Mouse (Mus musculus): ENCODE measurements around the gene Cldn11. TPM values are rescaled to one million over a fixed set of nuclear protein-coding genes. Genes with fewer than 3 reads are reported as not detected.

Cldn11 gene
- total and polyA plus RNA-seq, 2 experiments from 2014 or later = 71.0 to 80.1 TPM

GRCm38 (mm10) chr3:31190342-31190741, 40.6 kb downstream of the Cldn11 start:
- peaks cover 4% of the 10 kb centered on the region; the same call in 1 of the 2 replicates for H3K9me3 ChIP-seq (ENCODE audit: low read length)
- no peak for ATAC-seq
- H3K27me3 ChIP-seq (ENCODE audit: insufficient read depth, low read length) = no peaks in the 10 kb centered on the region
- DNase-seq (ENCODE audit: low spot score) = no peak
- H3K36me3 ChIP-seq (ENCODE audit: insufficient read depth, low read length) = no peaks in the 10 kb centered on the region
- WGBS = 89% methylated on average over 7 of the region's 7 CpGs
- H3K9ac ChIP-seq (replicated peaks; ENCODE audit: low read length) = no peak overlapping the region
- TF ChIP-seq CTCF (IDR thresholded peaks at IDR 0.05; ENCODE audit: low read depth) = no peak
- H3K4me3 ChIP-seq (ENCODE audit: low read length) = no peak overlapping the region
- H3K27ac ChIP-seq = no peak overlapping the region
- H3K4me1 ChIP-seq (ENCODE audit: insufficient read depth, low read length) = no peaks in the 10 kb centered on the region; the same call in 1 of the 2 replicates
- H3K4me2 ChIP-seq (ENCODE audit: low read depth, low read length) = no peak overlapping the region

DNA sequence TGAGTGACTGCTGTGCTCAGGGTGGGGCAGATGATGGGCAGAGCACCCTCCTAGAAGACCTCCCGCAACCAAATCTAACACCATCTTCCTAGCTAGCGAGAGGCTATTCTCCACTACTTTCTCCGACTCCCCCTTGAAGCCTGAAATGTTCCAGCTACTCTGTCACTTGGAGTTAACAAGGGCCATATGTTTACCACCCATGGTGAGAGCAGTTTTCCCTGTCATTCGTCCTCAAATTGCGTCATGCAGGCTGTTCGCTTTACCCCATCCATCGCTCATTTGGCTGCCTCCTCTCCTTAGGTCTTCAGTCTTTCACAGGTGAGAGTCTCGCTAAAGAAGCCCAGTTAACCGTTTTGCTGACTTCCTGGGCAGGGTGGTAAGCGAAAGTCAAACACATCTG, 41.7 kb downstream of the Cldn11 start:
- TF ChIP-seq CTCF (IDR thresholded peaks at IDR 0.05; ENCODE audit: low read depth) = no peak
- DNase-seq (ENCODE audit: low spot score) (peak; percentile 31), ATAC-seq (no peak)
- Histone ChIP-seq H3K4me1 (ENCODE audit: insufficient read depth, low read length) (no peaks in the 10 kb centered on the region; the same call in 1 of the 2 replicates), H3K9ac (replicated peaks; ENCODE audit: low read length) (no peak overlapping the region), H3K36me3 (ENCODE audit: insufficient read depth, low read length) (no peaks in the 10 kb centered on the region), H3K4me3 (ENCODE audit: low read length) (no peak overlapping the region), H3K9me3 (ENCODE audit: low read length) (peaks cover 4% of the 10 kb centered on the region; the same call in 1 of the 2 replicates), H3K4me2 (ENCODE audit: low read depth, low read length) (no peak overlapping the region), H3K27ac (no peak overlapping the region), H3K27me3 (ENCODE audit: insufficient read depth, low read length) (no peaks in the 10 kb centered on the region)
- whole genome bisulfite sequencing = 65% methylated on average over 10 of the region's 10 CpGs

DNA sequence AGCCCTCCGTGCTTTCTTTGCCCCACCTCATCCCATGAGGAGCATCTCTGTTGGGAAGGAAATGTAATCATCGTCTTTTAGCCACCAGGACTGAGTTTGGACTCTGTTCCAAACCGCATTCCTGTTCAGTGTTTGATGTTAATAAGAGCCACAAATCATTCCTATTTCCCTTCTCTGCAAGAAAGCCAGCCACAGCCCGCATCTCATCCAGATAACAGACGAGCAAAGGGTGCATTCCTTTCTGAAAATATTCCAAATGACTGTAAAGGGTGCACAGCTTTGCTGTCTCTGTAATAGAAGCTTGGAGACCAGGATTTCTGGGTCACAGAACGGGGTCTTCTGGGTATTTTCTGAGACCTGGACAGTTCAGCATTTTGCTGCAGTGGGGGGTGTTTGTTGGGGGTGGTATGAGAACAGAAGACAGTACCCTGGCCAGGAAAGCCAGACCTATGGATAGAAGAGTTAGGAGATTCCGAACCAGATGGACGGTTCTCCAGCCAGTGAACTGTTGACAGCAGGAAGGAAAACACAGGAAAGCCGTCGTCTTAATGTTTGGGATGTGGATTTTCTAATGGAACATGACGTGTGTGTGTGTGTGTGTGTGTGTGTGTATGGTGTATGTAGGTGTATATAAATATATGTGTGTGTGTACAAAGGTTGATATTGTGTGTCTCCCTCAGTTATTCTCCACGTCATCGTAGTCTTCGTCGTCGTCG, 49.6 kb downstream of the Cldn11 start:
- Histone ChIP-seq H3K27me3 (ENCODE audit: insufficient read depth, low read length) (no peaks in the 10 kb centered on the region), H3K4me3 (ENCODE audit: low read length) (no peak overlapping the region), H3K4me1 (ENCODE audit: insufficient read depth, low read length) (no peaks in the 10 kb centered on the region), H3K4me2 (ENCODE audit: low read depth, low read length) (no peak overlapping the region), H3K36me3 (ENCODE audit: insufficient read depth, low read length) (no peaks in the 10 kb centered on the region), H3K27ac (no peak overlapping the region), H3K9me3 (ENCODE audit: low read length) (no peaks in the 10 kb centered on the region), H3K9ac (replicated peaks; ENCODE audit: low read length) (no peak overlapping the region)
- no peak for DNase-seq (ENCODE audit: low spot score)
- no peak for ATAC-seq
- no peak for TF ChIP-seq CTCF (IDR thresholded peaks at IDR 0.05; ENCODE audit: low read depth)
- WGBS = 85% methylated on average over 17 of the region's 17 CpGs

- Histone ChIP-seq H3K9me3 (ENCODE audit: low read length) (no peaks in the 10 kb centered on the region), H3K27me3 (ENCODE audit: insufficient read depth, low read length) (no peaks in the 10 kb centered on the region), H3K4me3 (ENCODE audit: low read length) (no peak overlapping the region), H3K27ac (no peak overlapping the region), H3K4me2 (ENCODE audit: low read depth, low read length) (no peak overlapping the region), H3K36me3 (ENCODE audit: insufficient read depth, low read length) (no peaks in the 10 kb centered on the region), H3K4me1 (ENCODE audit: insufficient read depth, low read length) (no peaks in the 10 kb centered on the region), H3K9ac (replicated peaks; ENCODE audit: low read length) (no peak overlapping the region)
- TF ChIP-seq CTCF (IDR thresholded peaks at IDR 0.05; ENCODE audit: low read depth) = peak; percentile 17; the same call in 1 of the 2 replicates
- 97% methylated on average over 11 of the region's 11 CpGs for WGBS
- no peak for ATAC-seq
- no peak for DNase-seq (ENCODE audit: low spot score)
These were observed 54.2 kb downstream of the Cldn11 start for GRCm38 (mm10) chr3:31203947-31204346.

- Histone ChIP-seq H3K9me3 (ENCODE audit: low read length) (no peaks in the 10 kb centered on the region), H3K4me3 (ENCODE audit: low read length) (no peak overlapping the region), H3K27me3 (ENCODE audit: insufficient read depth, low read length) (no peaks in the 10 kb centered on the region), H3K36me3 (ENCODE audit: insufficient read depth, low read length) (no peaks in the 10 kb centered on the region), H3K4me2 (ENCODE audit: low read depth, low read length) (no peak overlapping the region), H3K27ac (no peak overlapping the region), H3K9ac (replicated peaks; ENCODE audit: low read length) (no peak overlapping the region), H3K4me1 (ENCODE audit: insufficient read depth, low read length) (no peaks in the 10 kb centered on the region)
- 86% methylated on average over 3 of the region's 3 CpGs for WGBS
- no peak for TF ChIP-seq CTCF (IDR thresholded peaks at IDR 0.05; ENCODE audit: low read depth)
- no peak for DNase-seq (ENCODE audit: low spot score)
- no peak for ATAC-seq
These were observed 55.4 kb downstream of the Cldn11 start for GRCm38 (mm10) chr3:31205167-31205566.

DNA sequence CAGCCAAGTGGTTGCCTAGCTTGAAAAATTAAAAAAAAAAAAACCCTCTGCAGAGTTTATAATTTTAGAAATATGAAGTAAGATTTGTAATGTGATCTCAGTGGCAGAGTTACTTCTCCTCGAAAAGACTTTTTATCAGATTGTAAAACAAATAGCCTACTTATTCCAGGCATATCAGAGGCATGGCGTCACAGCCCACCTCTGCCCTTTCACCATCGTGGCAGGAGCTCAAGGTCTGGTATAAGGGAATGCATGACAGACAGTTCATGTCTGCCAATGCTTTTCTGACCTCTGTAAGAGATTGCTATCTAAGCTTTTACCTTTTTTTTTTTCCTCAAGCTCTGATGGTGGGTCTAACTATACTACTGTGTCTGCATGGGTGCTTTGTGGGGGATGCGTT, 58.3 kb downstream of the Cldn11 start:
- H3K36me3 ChIP-seq (ENCODE audit: insufficient read depth, low read length) = no peaks in the 10 kb centered on the region
- no peak for DNase-seq (ENCODE audit: low spot score)
- no peaks in the 10 kb centered on the region for H3K4me1 ChIP-seq (ENCODE audit: insufficient read depth, low read length)
- H3K27me3 ChIP-seq (ENCODE audit: insufficient read depth, low read length) = no peaks in the 10 kb centered on the region
- no peak overlapping the region for H3K4me3 ChIP-seq (ENCODE audit: low read length)
- no peak for ATAC-seq
- 72% methylated on average over 4 of the region's 4 CpGs for WGBS
- TF ChIP-seq CTCF (IDR thresholded peaks at IDR 0.05; ENCODE audit: low read depth) = no peak
- H3K4me2 ChIP-seq (ENCODE audit: low read depth, low read length) = no peak overlapping the region
- no peak overlapping the region for H3K27ac ChIP-seq
- H3K9ac ChIP-seq (replicated peaks; ENCODE audit: low read length) = no peak overlapping the region
- H3K9me3 ChIP-seq (ENCODE audit: low read length) = no peaks in the 10 kb centered on the region

GRCm38 (mm10) chr3:31208458-31208994, 58.8 kb downstream of the Cldn11 start:
- Histone ChIP-seq H3K27ac (no peak overlapping the region), H3K4me3 (ENCODE audit: low read length) (no peak overlapping the region), H3K27me3 (ENCODE audit: insufficient read depth, low read length) (no peaks in the 10 kb centered on the region), H3K9me3 (ENCODE audit: low read length) (no peaks in the 10 kb centered on the region), H3K4me2 (ENCODE audit: low read depth, low read length) (peak overlapping the region; percentile 24; the same call in 1 of the 2 replicates), H3K9ac (replicated peaks; ENCODE audit: low read length) (no peak overlapping the region), H3K4me1 (ENCODE audit: insufficient read depth, low read length) (no peaks in the 10 kb centered on the region), H3K36me3 (ENCODE audit: insufficient read depth, low read length) (no peaks in the 10 kb centered on the region)
- 16% methylated on average over 6 of the region's 6 CpGs for WGBS
- no peak for DNase-seq (ENCODE audit: low spot score)
- TF ChIP-seq CTCF (IDR thresholded peaks at IDR 0.05; ENCODE audit: low read depth) = no peak
- ATAC-seq = no peak

Measured in hindbrain, postnatal 0 days (tissue).